Mouse (Mus musculus): ENCODE measurements at regions not wholly inside any gene's neighbourhood (a gene's known extent, or its start where the extent isn't known, plus 50 kb on each side); places are given as distances from the start of the nearest gene placed in this dataset.

GRCm38 (mm10) chr6:73676979-73677378 lies 207.5 kb upstream of the 4931417E11Rik start:
- no peak for DNase-seq (ENCODE audit: low spot score)
- H3K36me3 ChIP-seq, result no peaks in the 10 kb centered on the region
- H3K4me1 ChIP-seq, result no peaks in the 10 kb centered on the region
- H3K27me3 ChIP-seq (ENCODE audit: low read depth, poor library complexity, severe bottlenecking), result no peaks in the 10 kb centered on the region
- no peak overlapping the region for H3K27ac ChIP-seq
- no peaks in the 10 kb centered on the region for H3K9me3 ChIP-seq (replicated peaks)
- no peak overlapping the region for H3K4me3 ChIP-seq

- no peaks in the 10 kb centered on the region for H3K36me3 ChIP-seq
- H3K27ac ChIP-seq, result no peak overlapping the region
- DNase-seq (ENCODE audit: low spot score), result no peak
- no peaks in the 10 kb centered on the region for H3K27me3 ChIP-seq (ENCODE audit: low read depth, poor library complexity, severe bottlenecking)
- no peak overlapping the region for H3K4me3 ChIP-seq
- WGBS, result 43% methylated on average over 1 of the region's 1 CpGs
- no peaks in the 10 kb centered on the region for H3K9me3 ChIP-seq (replicated peaks)
- H3K4me1 ChIP-seq, result peaks cover 5% of the 10 kb centered on the region; the same call in 1 of the 2 replicates
These were observed 199.9 kb upstream of the 4931417E11Rik start for GRCm38 (mm10) chr6:73669401-73669800.

- DNase-seq (ENCODE audit: low spot score), result no peak
- 83% methylated on average over 5 of the region's 5 CpGs for WGBS
- H3K36me3 ChIP-seq, result no peaks in the 10 kb centered on the region
These were observed 189.5 kb upstream of the 4931417E11Rik start for GRCm38 (mm10) chr6:73658988-73659387.

GRCm38 (mm10) chr6:73645378-73645777 lies 175.9 kb upstream of the 4931417E11Rik start:
- H3K4me3 ChIP-seq, result no peak overlapping the region
- no peaks in the 10 kb centered on the region for H3K36me3 ChIP-seq
- no peak overlapping the region for H3K27ac ChIP-seq
- H3K9me3 ChIP-seq (replicated peaks), result no peaks in the 10 kb centered on the region
- no peaks in the 10 kb centered on the region for H3K27me3 ChIP-seq (ENCODE audit: low read depth, poor library complexity, severe bottlenecking)
- DNase-seq (ENCODE audit: low spot score), result no peak
- no peaks in the 10 kb centered on the region for H3K4me1 ChIP-seq
- 58% methylated on average over 2 of the region's 2 CpGs for WGBS

More at GRCm38 (mm10) chr6:73658988-73659387, 189.5 kb upstream of the 4931417E11Rik start:
- Histone ChIP-seq H3K27me3 (ENCODE audit: low read depth, poor library complexity, severe bottlenecking) (no peaks in the 10 kb centered on the region), H3K9me3 (replicated peaks) (no peaks in the 10 kb centered on the region), H3K4me1 (no peaks in the 10 kb centered on the region), H3K4me3 (no peak overlapping the region), H3K27ac (no peak overlapping the region)

GRCm38 (mm10) chr6:73644778-73645267 lies 175.4 kb upstream of the 4931417E11Rik start:
- 67% methylated on average over 2 of the region's 2 CpGs for WGBS
- no peak for DNase-seq (ENCODE audit: low spot score)
- Histone ChIP-seq H3K9me3 (replicated peaks) (no peaks in the 10 kb centered on the region), H3K36me3 (no peaks in the 10 kb centered on the region), H3K27ac (no peak overlapping the region), H3K4me1 (no peaks in the 10 kb centered on the region), H3K4me3 (no peak overlapping the region), H3K27me3 (ENCODE audit: low read depth, poor library complexity, severe bottlenecking) (no peaks in the 10 kb centered on the region)

- H3K9me3 ChIP-seq (replicated peaks), result no peaks in the 10 kb centered on the region
- H3K27ac ChIP-seq, result no peak overlapping the region
- no peak for DNase-seq (ENCODE audit: low spot score)
- H3K36me3 ChIP-seq, result no peaks in the 10 kb centered on the region
- no peak overlapping the region for H3K4me3 ChIP-seq
- 53% methylated on average over 1 of the region's 1 CpGs for WGBS
- H3K4me1 ChIP-seq, result 0 out of 2 replicates have a peak, but pooled peaks cover 5% of the 10 kb centered on the region
- H3K27me3 ChIP-seq (ENCODE audit: low read depth, poor library complexity, severe bottlenecking), result no peaks in the 10 kb centered on the region
These were observed 159.1 kb upstream of the 4931417E11Rik start for GRCm38 (mm10) chr6:73628600-73628999.

- Histone ChIP-seq H3K9me3 (replicated peaks) (no peaks in the 10 kb centered on the region), H3K4me1 (0 out of 2 replicates have a peak, but pooled peaks cover 5% of the 10 kb centered on the region), H3K4me3 (no peak overlapping the region), H3K36me3 (no peaks in the 10 kb centered on the region), H3K27me3 (ENCODE audit: low read depth, poor library complexity, severe bottlenecking) (no peaks in the 10 kb centered on the region), H3K27ac (0 out of 2 replicates have a peak overlapping the region, but pooled peaks have one; percentile 14)
- no peak for DNase-seq (ENCODE audit: low spot score)
- WGBS, result 61% methylated on average over 5 of the region's 5 CpGs
These were observed 157.0 kb upstream of the 4931417E11Rik start for GRCm38 (mm10) chr6:73626451-73626850.

GRCm38 (mm10) chr6:73624211-73624610 lies 154.7 kb upstream of the 4931417E11Rik start:
- DNase-seq (ENCODE audit: low spot score), result no peak
- H3K4me1 ChIP-seq, result 0 out of 2 replicates have a peak, but pooled peaks cover 5% of the 10 kb centered on the region
- no peak overlapping the region for H3K27ac ChIP-seq
- no peaks in the 10 kb centered on the region for H3K9me3 ChIP-seq (replicated peaks)
- no peaks in the 10 kb centered on the region for H3K27me3 ChIP-seq (ENCODE audit: low read depth, poor library complexity, severe bottlenecking)
- no peak overlapping the region for H3K4me3 ChIP-seq
- H3K36me3 ChIP-seq, result no peaks in the 10 kb centered on the region
- 86% methylated on average over 1 of the region's 1 CpGs for WGBS

GRCm38 (mm10) chr6:73621839-73622426 lies 152.5 kb upstream of the 4931417E11Rik start:
- WGBS, result 90% methylated on average over 4 of the region's 4 CpGs
- 0 out of 2 replicates have a peak, but pooled peaks cover 5% of the 10 kb centered on the region for H3K4me1 ChIP-seq
- DNase-seq (ENCODE audit: low spot score), result no peak
- no peaks in the 10 kb centered on the region for H3K9me3 ChIP-seq (replicated peaks)
- no peak overlapping the region for H3K27ac ChIP-seq
- no peaks in the 10 kb centered on the region for H3K27me3 ChIP-seq (ENCODE audit: low read depth, poor library complexity, severe bottlenecking)
- no peak overlapping the region for H3K4me3 ChIP-seq
- no peaks in the 10 kb centered on the region for H3K36me3 ChIP-seq

GRCm38 (mm10) chr6:73612266-73612665 lies 142.8 kb upstream of the 4931417E11Rik start:
- 31% methylated on average over 3 of the region's 3 CpGs for WGBS
- no peak overlapping the region for H3K4me3 ChIP-seq
- no peaks in the 10 kb centered on the region for H3K27me3 ChIP-seq (ENCODE audit: low read depth, poor library complexity, severe bottlenecking)
- H3K4me1 ChIP-seq, result peaks cover 31% of the 10 kb centered on the region
- peak overlapping the region; percentile 42; the same call in 1 of the 2 replicates for H3K27ac ChIP-seq
- H3K9me3 ChIP-seq (replicated peaks), result no peaks in the 10 kb centered on the region
- H3K36me3 ChIP-seq, result no peaks in the 10 kb centered on the region
- DNase-seq (ENCODE audit: low spot score), result peak; percentile 33

- H3K36me3 ChIP-seq, result no peaks in the 10 kb centered on the region
- H3K4me3 ChIP-seq, result no peak overlapping the region
- DNase-seq (ENCODE audit: low spot score), result peak; percentile 40
- no peaks in the 10 kb centered on the region for H3K9me3 ChIP-seq (replicated peaks)
- peak overlapping the region; percentile 72 for H3K27ac ChIP-seq
- 23% methylated on average over 6 of the region's 6 CpGs for WGBS
- H3K27me3 ChIP-seq (ENCODE audit: low read depth, poor library complexity, severe bottlenecking), result no peaks in the 10 kb centered on the region
- peaks cover 31% of the 10 kb centered on the region for H3K4me1 ChIP-seq
These were observed 142.4 kb upstream of the 4931417E11Rik start for GRCm38 (mm10) chr6:73611839-73612238.

GRCm38 (mm10) chr6:73610048-73610624 lies 140.7 kb upstream of the 4931417E11Rik start:
- peak overlapping the region; percentile 67 for H3K27ac ChIP-seq
- WGBS, result 60% methylated on average over 2 of the region's 2 CpGs
- H3K4me1 ChIP-seq, result peaks cover 31% of the 10 kb centered on the region
- no peaks in the 10 kb centered on the region for H3K9me3 ChIP-seq (replicated peaks)
- no peak overlapping the region for H3K4me3 ChIP-seq
- no peak for DNase-seq (ENCODE audit: low spot score)
- no peaks in the 10 kb centered on the region for H3K27me3 ChIP-seq (ENCODE audit: low read depth, poor library complexity, severe bottlenecking)
- H3K36me3 ChIP-seq, result no peaks in the 10 kb centered on the region

- H3K9me3 ChIP-seq (replicated peaks), result no peaks in the 10 kb centered on the region
- H3K27ac ChIP-seq, result no peak overlapping the region
- H3K4me1 ChIP-seq, result no peaks in the 10 kb centered on the region
- WGBS, result 77% methylated on average over 2 of the region's 2 CpGs
- H3K27me3 ChIP-seq (ENCODE audit: low read depth, poor library complexity, severe bottlenecking), result no peaks in the 10 kb centered on the region
- H3K36me3 ChIP-seq, result no peaks in the 10 kb centered on the region
- H3K4me3 ChIP-seq, result no peak overlapping the region
- DNase-seq (ENCODE audit: low spot score), result no peak
These were observed 118.2 kb upstream of the 4931417E11Rik start for GRCm38 (mm10) chr6:73587686-73588085.

Data from limb, embryonic 10.5 days (tissue).